Mouse (Mus musculus) spleen, postnatal 0 days (tissue): ENCODE results near the gene Cxcr2. TPM values are rescaled to one million over a fixed set of nuclear protein-coding genes. Genes with fewer than 3 reads are reported as not detected.

Source experiments
- microRNA counts: library from miRNA; unstranded; fragments of <30 nt; microRNA quantifications from one replicate; lab custom pipeline; 2015
- polyA plus RNA-seq: library from polyadenylated mRNA; unstranded; fragments of >200 nt; fragmentation: Nextera tagmentation; extraction: Ambion mirVana; gene quantifications from 2 replicates; pipeline ENCODE4 v1.2.1, GENCODE M21; 2015

The Cxcr2 gene
- polyA plus RNA-seq = 19.3 and 24.9 TPM in 2 replicates

DNA sequence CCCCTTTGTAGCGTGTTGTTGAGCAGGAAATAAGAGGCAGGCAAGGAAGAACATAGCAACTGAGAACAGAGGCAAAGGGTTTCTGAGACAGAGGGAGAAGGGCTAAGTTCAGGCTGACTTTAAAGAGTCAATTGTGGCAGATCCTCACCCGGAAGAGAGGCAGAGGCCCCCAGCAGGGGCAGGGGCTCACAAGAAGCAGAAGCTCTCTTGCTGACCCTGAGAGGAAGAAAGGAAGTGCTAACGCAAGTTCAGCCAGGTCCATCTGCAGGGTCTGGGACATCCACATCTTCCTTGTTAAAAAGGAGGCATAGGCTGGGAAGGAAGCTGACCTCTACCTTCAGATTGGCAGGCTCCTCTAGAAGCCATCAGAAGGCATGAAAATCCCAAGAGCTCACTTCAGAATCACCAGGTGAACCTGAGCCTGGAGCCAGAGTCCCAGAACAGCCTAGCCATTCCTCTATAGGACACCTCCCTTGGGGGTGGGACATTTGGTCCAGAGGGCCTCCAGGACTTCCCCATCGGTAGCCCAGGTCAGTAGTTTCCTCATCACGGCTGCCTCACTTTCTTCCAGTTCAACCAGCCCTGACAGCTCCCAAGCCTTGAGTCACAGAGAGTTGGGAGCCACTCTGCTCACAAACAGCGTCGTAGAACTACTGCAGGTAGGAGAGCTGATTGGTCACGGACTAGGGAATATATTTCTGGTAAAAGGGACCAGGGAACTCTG lies at the start of gene Cxcr2:
TSS of gene Cxcr2 (plus strand) at position 529 of the 724 bp plus-strand sequence.

DNA sequence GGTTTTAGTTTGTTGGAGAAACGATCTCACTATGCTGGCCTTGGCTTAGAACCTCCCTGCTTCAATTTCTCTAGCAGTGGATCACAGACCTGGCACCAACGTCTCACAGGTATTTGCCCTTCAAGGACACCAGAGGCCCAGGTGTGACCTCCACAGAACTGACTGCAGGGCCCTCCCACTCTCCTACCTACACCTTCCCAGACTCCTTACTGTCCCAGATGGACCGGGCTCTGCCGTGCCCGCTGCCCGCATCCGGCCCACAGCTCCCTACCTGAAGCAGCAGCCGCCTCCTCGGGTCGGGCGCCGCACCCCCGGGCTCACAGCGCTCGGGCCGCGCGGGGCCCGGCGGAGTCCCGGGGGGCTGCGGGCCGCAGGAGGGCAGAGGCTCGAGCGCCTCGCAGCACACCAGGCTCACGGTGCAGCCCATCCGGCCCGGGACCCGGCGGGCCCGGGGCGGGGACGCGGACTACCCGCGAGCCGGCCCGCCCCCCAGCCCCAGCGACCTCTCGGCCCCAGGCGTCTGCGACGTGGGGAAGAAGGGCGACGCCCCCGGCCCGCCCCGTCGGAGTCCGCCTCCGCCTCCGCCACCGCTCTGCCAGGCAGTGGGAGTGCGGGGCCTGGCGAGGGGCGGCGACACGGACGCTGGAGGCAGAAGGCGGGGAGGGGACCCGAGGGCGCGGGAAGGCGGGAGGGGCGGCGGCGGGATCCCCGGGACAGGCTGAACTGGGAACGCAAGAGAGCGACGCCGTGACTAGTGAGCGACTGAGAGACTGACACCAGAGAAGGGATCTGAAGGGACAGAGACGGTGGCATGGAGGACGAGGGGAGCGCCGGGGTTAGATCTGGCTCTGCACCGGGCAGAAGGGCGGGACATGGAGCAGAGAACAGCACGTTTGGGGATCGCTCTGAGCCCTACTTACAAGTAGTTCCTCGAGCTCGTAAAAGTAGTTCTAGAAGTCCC lies 29.5 kb upstream of the Cxcr2 start, which contains the start of gene Tns1:
TSS of gene Tns1 (minus strand) at position 429 of the 961 bp plus-strand sequence.

DNA sequence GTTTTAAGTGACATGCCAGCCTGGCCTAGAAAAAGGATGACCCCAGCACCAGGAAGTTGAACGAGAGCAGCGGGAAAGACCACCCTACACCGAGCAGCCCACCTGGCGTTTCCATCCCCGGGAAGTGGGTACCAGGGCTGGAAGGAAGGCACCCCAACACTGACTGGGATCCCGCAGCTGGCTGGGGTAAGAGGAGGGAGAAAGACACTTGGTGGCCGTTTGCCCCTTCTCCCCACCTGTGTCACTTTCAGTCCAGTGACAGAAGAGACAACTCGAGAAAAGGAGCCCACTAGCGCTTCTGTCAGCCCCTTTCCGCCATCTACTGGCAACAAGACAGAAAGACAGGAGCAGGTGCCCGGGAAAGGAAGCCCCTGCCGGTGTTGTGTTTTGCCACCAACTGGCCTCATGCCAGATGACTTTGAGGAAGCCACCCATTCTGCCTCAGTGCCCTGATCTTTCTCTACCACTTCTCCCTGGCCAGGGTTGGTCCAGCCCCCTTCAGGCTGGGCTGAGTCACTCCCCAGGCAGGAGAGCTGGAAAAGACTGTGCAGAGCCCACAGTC lies 28.7 kb upstream of the Cxcr2 start, which contains the start of gene Rufy4:
TSS of gene Rufy4 (plus strand) at position 551 of the 562 bp plus-strand sequence.

DNA sequence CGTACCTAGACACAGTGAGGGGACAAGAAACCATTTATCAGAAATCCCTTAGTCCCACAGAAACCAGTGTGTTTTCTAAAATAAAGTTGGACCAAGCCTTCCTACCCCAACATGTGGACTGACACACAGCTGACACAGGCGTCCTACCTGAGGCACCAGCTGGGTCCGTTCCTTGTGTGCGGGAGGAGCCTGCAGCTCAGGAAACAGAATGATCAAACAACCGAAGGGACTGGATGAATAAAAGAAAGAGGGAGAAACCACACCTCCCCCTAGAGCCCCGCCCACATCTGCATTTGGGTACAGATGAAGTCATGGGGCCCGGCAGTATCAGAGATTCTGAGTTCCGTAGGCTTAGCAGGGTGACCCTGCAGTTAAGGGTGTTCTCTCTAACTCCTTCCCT lies 40.7 kb downstream of the Cxcr2 start, which contains the start of gene Cxcr1:
TSS of gene Cxcr1 (minus strand) at position 187 of the 400 bp plus-strand sequence.

MicroRNA genes within 50 kb of the gene (microRNA counts, 519-probe panel; counts per million panel counts)
- 88.3 counts per million for microRNA mmu-miR-1928 (lab: Ali Mortazavi, UCI)

Other genes with a start within 250 kb of the Cxcr2 start
- 31.9 and 33.4 TPM in 2 replicates for gene Tns1, start 29.5 kb upstream of the Cxcr2 start, polyA plus RNA-seq
- 0.13 and 0.34 TPM in 2 replicates for gene Rufy4, start 28.4 kb upstream of the Cxcr2 start, polyA plus RNA-seq
- not detected in 2 replicates for gene Cxcr1, start 40.6 kb downstream of the Cxcr2 start, polyA plus RNA-seq
- 317 and 369 TPM in 2 replicates for gene Arpc2, start 82.1 kb downstream of the Cxcr2 start, polyA plus RNA-seq
- 0.16 and 0.34 TPM in 2 replicates for gene Gpbar1, start 124.6 kb downstream of the Cxcr2 start, polyA plus RNA-seq
- 94.4 and 109 TPM in 2 replicates for gene Aamp, start 130.7 kb downstream of the Cxcr2 start, polyA plus RNA-seq
- gene Pnkd, start 130.9 kb downstream of the Cxcr2 start, polyA plus RNA-seq = 40.9 and 42.6 TPM in 2 replicates
- 20.2 and 21.1 TPM in 2 replicates for gene Tmbim1, start 151.6 kb downstream of the Cxcr2 start, polyA plus RNA-seq
- 0.16 and 0.20 TPM in 2 replicates for gene Catip, start 208.1 kb downstream of the Cxcr2 start, polyA plus RNA-seq
- gene Slc11a1, start 221.2 kb downstream of the Cxcr2 start, polyA plus RNA-seq = 17.5 and 24.0 TPM in 2 replicates
- 41.8 and 50.5 TPM in 2 replicates for gene Ctdsp1, start 237.5 kb downstream of the Cxcr2 start, polyA plus RNA-seq